Mouse (Mus musculus) large intestine, adult 2 months (tissue): ENCODE results near the gene Rpp25l. TPM values are rescaled to one million over a fixed set of nuclear protein-coding genes. Genes with fewer than 3 reads are reported as not detected.

Experiments used
- DNase-seq: peaks from one replicate; pipeline ENCODE4 v3.0.0-alpha.2; 2012; ENCODE audit warnings: low read depth, low spot score
- WGBS: fragments of 180-500 bp; shearing (Covaris S2); methylation state at CpG from one replicate; pipeline ENCODE4 v1.1.7; 2018; 5-methylcytosine and 5-hydroxymethylcytosine counted together
- polyA plus RNA-seq: library from polyadenylated mRNA; depleted of rRNA; stranded (reverse); fragments of >200 nt; gene quantifications from 2 replicates; pipeline ENCODE4 v1.2.3, GENCODE M21; 2012; rRNA removed

Gene Rpp25l
- polyA plus RNA-seq, 1 experiment, result 41.3 TPM

DNA sequence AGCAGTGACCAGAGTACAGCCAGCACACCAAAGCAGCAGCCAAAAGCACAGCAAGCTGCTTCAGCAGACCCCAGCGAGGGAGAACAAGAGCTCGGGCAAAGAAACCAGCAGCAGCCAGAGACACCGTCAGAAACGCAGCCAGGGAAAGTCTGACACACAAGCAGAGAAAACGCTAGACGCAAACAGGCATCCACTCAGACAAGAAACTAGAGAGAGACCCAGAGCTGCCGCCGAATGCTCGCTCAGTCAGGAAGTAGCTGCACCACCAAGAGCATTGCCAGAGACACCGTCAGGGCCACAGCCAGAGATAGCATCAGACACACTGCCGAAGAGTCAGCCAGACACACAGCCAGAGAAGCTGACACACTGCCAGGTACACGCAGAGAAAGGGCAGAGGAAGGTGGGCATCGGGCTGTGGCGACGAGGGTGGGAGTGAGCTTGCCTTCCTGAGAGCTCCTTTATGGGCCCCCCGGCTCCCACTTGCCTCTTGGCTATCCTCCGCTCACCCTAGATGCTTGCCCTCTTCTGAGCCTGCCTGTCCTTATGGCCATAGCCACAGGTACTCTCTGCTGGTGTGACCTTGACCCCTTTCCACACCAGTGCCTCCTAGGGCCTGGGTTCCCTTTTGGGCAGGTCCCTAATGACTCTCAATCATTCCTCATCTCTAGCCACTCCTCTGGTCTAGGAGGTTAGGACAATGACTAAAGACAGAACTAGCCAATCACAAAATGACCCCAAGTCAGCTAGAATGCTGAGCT is 36.9 kb downstream of the Rpp25l start:
- WGBS, result 59% methylated on average over 17 of the region's 17 CpGs
- no peak for DNase-seq

DNA sequence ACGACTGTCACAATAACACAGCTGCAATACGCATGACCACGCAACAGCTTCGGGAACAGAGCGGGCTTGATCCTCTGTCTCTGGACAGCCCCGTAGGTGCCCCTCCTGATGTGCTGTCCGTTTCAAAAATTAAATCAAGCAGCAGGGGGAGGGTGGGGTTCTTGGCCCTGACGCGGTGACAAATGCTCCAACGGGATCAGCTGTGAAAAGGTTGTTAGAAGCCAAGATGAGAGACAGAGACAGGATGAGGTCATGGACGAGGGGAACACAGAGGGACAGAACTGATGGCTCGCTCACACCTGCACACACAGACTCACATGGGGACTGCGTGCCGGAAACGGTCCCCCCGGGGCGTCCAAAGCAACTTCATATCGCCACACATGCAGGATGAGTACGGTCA is 40.1 kb downstream of the Rpp25l start:
- WGBS, result 74% methylated on average over 19 of the region's 19 CpGs

DNA sequence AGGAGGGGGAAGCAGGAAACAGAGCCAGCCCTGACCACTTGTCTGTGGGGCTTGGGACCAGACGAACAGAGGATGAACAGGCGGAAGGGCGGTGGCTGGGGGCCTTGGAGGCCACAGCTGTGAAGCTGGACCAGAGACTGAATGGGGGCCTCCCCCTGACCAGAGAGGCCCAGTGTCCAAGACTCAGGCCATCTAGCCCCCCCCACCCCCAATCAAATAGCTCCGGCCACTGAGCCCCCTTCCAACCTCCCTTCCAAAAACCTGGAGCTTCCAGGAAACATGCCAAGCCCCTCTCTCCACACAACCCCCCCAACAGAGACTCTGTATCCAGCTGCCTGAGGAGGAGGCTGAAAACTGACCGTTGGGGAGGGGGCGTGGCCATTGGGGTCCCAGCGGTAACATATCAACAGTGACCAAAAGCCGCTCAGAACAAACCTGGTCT is 40.8 kb downstream of the Rpp25l start:
- 48% methylated on average over 8 of the region's 8 CpGs for WGBS
- DNase-seq, result no peak

More for the DNA sequence above, 40.1 kb downstream of the Rpp25l start:
- no peak for DNase-seq

- DNase-seq, result no peak
- 26% methylated on average over 8 of the region's 8 CpGs for WGBS
Measured at GRCm38 (mm10) chr4:41671963-41672480, 41.3 kb downstream of the Rpp25l start.

DNA sequence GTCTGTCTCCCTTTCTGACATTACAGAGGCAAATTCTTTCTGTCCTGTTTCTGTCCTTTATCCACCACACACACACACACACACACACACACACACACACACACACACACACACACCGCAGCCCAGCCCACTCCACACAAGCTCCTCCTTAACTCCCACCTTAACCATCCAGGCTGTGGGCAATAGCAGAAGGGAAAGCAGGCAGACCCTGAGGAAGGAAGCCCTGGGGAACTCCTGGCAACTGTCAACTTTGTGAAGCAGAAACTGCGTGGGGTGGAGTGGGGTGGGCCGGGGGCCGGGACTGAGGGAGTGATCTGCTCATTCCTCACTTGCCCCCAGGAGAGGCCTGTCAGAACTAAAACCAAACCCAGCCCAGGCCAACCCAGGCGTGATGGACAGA is 41.8 kb downstream of the Rpp25l start:
- WGBS, result 44% methylated on average over 5 of the region's 5 CpGs
- no peak for DNase-seq

DNA sequence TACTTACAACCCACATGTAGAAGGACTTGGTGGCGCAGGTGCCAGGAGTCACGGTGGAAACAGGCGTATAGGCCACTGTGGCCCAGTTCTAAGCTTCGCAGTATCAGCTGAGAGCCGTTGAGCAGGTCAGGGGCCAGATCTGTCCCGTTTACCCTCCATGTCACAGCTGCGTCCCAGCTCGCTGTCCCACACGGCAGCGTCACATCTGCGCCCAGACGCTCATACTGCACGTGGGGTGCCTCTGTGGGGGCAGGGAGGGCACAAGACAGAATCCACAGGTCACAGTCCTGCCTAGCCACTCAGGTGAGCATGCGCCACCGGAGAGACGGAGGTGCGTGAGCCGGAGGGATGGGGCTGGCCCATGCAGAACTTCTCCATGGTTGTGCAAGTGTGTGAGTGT is 42.5 kb downstream of the Rpp25l start:
- WGBS, result 85% methylated on average over 18 of the region's 18 CpGs

DNA sequence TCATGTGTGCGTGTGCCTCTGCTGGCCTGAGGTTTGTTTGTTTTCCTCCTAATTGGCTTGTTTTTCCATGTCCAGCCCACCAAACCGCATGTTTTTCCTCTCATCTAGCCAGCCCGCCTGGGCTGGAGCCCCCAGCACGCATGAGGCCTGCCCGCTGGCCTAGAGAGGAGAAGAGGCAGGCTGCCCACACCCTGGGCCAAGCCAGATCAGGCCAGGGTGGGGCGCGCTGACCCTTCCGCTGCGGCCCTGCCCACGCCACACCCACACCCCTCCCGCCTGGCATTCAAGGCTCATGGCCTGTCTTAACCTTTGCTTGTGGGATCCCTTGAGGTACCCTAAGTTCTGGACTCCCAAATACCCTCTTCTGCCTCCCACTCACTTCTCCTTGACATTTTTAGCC is 46.7 kb downstream of the Rpp25l start:
- WGBS, result 56% methylated on average over 11 of the region's 11 CpGs
- DNase-seq, result no peak

More for the DNA sequence above, 42.5 kb downstream of the Rpp25l start:
- DNase-seq, result no peak

GRCm38 (mm10) chr4:41665009-41665675 is 48.2 kb downstream of the Rpp25l start:
- 14% methylated on average over 8 of the region's 8 CpGs for WGBS
- DNase-seq, result no peak

DNA sequence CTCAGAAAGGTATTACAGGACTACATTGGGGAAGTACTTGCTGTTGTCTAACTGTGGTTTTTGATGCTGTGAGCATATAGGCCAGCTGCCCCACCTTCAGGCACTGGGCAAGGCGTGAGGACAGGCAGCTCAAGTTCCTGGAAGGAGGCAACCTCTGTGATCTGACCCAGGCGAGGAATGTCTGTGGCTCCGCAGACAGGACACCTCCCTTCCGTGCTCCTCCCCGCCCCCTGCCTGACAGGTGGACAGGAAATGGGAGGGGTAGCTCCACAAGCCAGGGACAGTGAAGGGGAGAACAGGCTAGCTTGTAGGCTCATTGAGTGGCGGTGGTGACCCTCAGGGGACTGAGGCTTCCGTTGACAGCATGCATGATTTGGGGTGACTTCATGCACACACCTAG is 48.8 kb downstream of the Rpp25l start:
- WGBS, result 16% methylated on average over 7 of the region's 7 CpGs
- DNase-seq, result no peak

GRCm38 (mm10) chr4:41663614-41664013 is 49.7 kb downstream of the Rpp25l start:
- DNase-seq, result no peak
- WGBS, result 68% methylated on average over 9 of the region's 9 CpGs

DNA sequence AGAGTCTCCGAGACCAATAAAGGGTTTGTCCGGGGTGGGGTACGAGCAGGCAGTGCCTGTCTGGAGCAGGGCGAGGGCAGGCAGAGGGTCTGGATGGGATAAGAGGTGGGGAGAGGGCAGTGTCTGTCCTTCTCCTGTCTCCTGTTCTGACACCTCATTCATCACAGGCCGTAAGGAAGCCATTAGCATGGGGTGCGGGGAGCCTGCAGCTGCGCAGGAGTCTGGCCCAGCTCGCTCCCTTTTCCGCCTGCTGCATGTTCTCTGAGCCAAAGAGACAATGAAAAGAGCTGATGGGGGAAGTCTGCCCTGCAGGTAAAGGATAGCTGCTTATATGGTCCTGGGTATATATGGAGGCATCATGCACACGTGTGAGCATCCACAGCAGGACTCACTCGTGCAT is 50.6 kb downstream of the Rpp25l start:
- 82% methylated on average over 11 of the region's 11 CpGs for WGBS

More for the DNA sequence above, 50.6 kb downstream of the Rpp25l start:
- no peak for DNase-seq

Other genes starting within 250 kb of the Rpp25l start
- gene Kif24, start 248.6 kb downstream of the Rpp25l start, polyA plus RNA-seq, result 2.1 and 3.0 TPM in 2 replicates
- gene Nudt2, start 248.4 kb downstream of the Rpp25l start, polyA plus RNA-seq, result 27.4 and 27.7 TPM in 2 replicates
- gene AI464131, start 210.5 kb downstream of the Rpp25l start, polyA plus RNA-seq, result 7.1 and 13.3 TPM in 2 replicates
- 0.12 and 0.34 TPM in 2 replicates for gene 1110017D15Rik, start 196.2 kb downstream of the Rpp25l start, polyA plus RNA-seq
- 6.9 and 8.6 TPM in 2 replicates for gene Fam219a, start 144.0 kb downstream of the Rpp25l start, polyA plus RNA-seq
- 2.3 and 2.5 TPM in 2 replicates for gene Dnaic1, start 143.8 kb downstream of the Rpp25l start, polyA plus RNA-seq
- gene Enho, start 73.2 kb downstream of the Rpp25l start, polyA plus RNA-seq, result 4.0 and 5.4 TPM in 2 replicates
- 1.4 TPM in 2 replicates for gene Cntfr, start 16.4 kb downstream of the Rpp25l start, polyA plus RNA-seq
- gene Il11ra1, start 13.5 kb downstream of the Rpp25l start, polyA plus RNA-seq, result 27.6 and 27.9 TPM in 2 replicates
- gene Dctn3, start 9.6 kb upstream of the Rpp25l start, polyA plus RNA-seq, result 59.3 and 65.9 TPM in 2 replicates
- gene Arid3c, start 17.6 kb upstream of the Rpp25l start, polyA plus RNA-seq, result 0.04 TPM in 1 of 2 replicates, not detected in the other
- gene Galt, start 41.7 kb upstream of the Rpp25l start, polyA plus RNA-seq, result 71.2 and 87.4 TPM in 2 replicates
- gene Sigmar1, start 42.6 kb upstream of the Rpp25l start, polyA plus RNA-seq, result 76.2 and 80.9 TPM in 2 replicates
- 13.1 and 13.6 TPM in 2 replicates for gene Ccl27a, start 60.7 kb upstream of the Rpp25l start, polyA plus RNA-seq
- gene Gm21541, start 190.1 kb upstream of the Rpp25l start, polyA plus RNA-seq, result 2.0 TPM in 1 of 2 replicates, not detected in the other
- gene Gm20878, start 228.0 kb upstream of the Rpp25l start, polyA plus RNA-seq, result 0.22 and 0.26 TPM in 2 replicates